Mouse (Mus musculus) lung, postnatal 0 days (tissue): ENCODE measurements at regions not wholly inside any gene's neighbourhood (a gene's known extent, or its start where the extent isn't known, plus 50 kb on each side); places are given as distances from the start of the nearest gene placed in this dataset.

ENCODE experiments used
- ATAC-seq: fragments of 200-750 bp; cut with Nextera tagmentation; 2 replicates; pipeline ENCODE4 v1.8.0; 2017; ENCODE audit warnings: moderate library complexity
- DNase-seq: peaks from one replicate; pipeline ENCODE4 v3.0.0-alpha.2; 2016; ENCODE audit warnings: low spot score
- H3K27ac ChIP-seq: fragments of 300-500 bp; sonication (generic); 2 replicates; pipeline ENCODE4 v1.5.1; 2014; ENCODE audit warnings: antibody characterized with exemption, mild to moderate bottlenecking, low read length, mixed read lengths
- H3K27me3 ChIP-seq: fragments of 300-500 bp; sonication (generic); replicated peaks from 2 replicates; pipeline ENCODE4 v1.6.1; 2014; ENCODE audit warnings: low read length, mixed read lengths; ENCODE audit not compliant: insufficient read depth
- H3K36me3 ChIP-seq: fragments of 300-500 bp; sonication (generic); 2 replicates; pipeline ENCODE4 v1.6.1; 2014; ENCODE audit warnings: low read length, mixed read lengths; ENCODE audit not compliant: insufficient read depth
- H3K4me1 ChIP-seq: fragments of 300-500 bp; sonication (generic); 2 replicates; pipeline ENCODE4 v1.6.1; 2014; ENCODE audit warnings: antibody characterized with exemption, low read depth, low read length, mixed read lengths; ENCODE audit not compliant: insufficient read depth
- H3K4me2 ChIP-seq: fragments of 300-500 bp; sonication (generic); replicated peaks from 2 replicates; pipeline ENCODE4 v1.6.1; 2014; ENCODE audit warnings: low read depth, mild to moderate bottlenecking, low read length, moderate library complexity, mixed read lengths
- H3K4me3 ChIP-seq: fragments of 300-500 bp; sonication (generic); 2 replicates; pipeline ENCODE4 v1.5.1; 2014; ENCODE audit warnings: low read depth, low read length
- H3K9ac ChIP-seq: fragments of 300-500 bp; sonication (generic); replicated peaks from 2 replicates; pipeline ENCODE4 v1.6.1; 2014; ENCODE audit warnings: low read depth, mild to moderate bottlenecking
- H3K9me3 ChIP-seq: fragments of 300-500 bp; sonication (generic); 2 replicates; pipeline ENCODE4 v1.6.1; 2016; ENCODE audit warnings: low read length, mixed read lengths
- CTCF ChIP-seq: IDR thresholded peaks from 2 replicates; pipeline ENCODE4 v1.5.1; 2016; ENCODE audit warnings: antibody characterized with exemption, mild to moderate bottlenecking
- EP300 ChIP-seq: IDR thresholded peaks from 2 replicates; pipeline ENCODE4 v1.6.1; 2016; ENCODE audit warnings: antibody characterized with exemption, mild to moderate bottlenecking, control low read depth
- WGBS: fragments of 180-500 bp; shearing (Covaris S2); extraction: QIAGEN DNeasy Blood & Tissue Kit; methylation state at CpG from one replicate; pipeline ENCODE4 v1.1.7; 2014; 5-methylcytosine and 5-hydroxymethylcytosine counted together

GRCm38 (mm10) chr9:46586818-46587217 is 267.0 kb upstream of the 4931429L15Rik start:
- Histone ChIP-seq H3K9ac (no peak overlapping the region), H3K27ac (no peak overlapping the region), H3K9me3 (no peaks in the 10 kb centered on the region), H3K4me2 (no peak overlapping the region), H3K36me3 (no peaks in the 10 kb centered on the region), H3K4me1 (no peaks in the 10 kb centered on the region), H3K4me3 (no peak overlapping the region), H3K27me3 (no peaks in the 10 kb centered on the region)
- DNase-seq (no peak), ATAC-seq (no peak)
- TF ChIP-seq EP300 (no peak), CTCF (no peak)
- WGBS = 81% methylated on average over 8 of the region's 8 CpGs

DNA sequence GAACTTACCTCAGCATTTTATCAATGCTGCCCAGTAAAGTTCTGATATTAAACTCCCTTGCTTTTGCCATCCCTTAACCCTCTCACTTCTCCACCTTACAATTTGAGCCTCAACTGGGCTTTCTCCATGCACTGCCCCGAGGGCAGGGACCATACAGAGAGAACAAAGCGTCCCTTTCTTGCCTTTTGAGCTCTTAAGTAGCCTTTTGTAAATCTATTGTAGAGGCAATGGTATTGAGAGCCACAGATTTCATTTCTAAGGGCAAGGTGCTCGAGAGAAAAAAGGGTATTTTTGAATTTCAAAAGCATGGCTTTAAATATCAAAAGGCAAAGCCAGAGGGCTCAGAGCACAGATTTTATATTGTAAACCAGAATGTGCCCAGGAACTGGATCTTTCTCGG is 262.1 kb upstream of the 4931429L15Rik start:
- H3K27me3 ChIP-seq = no peaks in the 10 kb centered on the region
- H3K4me1 ChIP-seq = no peaks in the 10 kb centered on the region
- H3K27ac ChIP-seq = no peak overlapping the region
- no peak for DNase-seq
- no peaks in the 10 kb centered on the region; the same call in 1 of the 2 replicates for H3K9me3 ChIP-seq
- no peak overlapping the region for H3K4me2 ChIP-seq
- no peak overlapping the region for H3K9ac ChIP-seq
- H3K36me3 ChIP-seq = no peaks in the 10 kb centered on the region
- H3K4me3 ChIP-seq = no peak overlapping the region
- TF ChIP-seq CTCF = no peak
- TF ChIP-seq EP300 = no peak
- no peak for ATAC-seq
- 20% methylated on average over 4 of the region's 4 CpGs for WGBS

GRCm38 (mm10) chr9:46562301-46562700 is 242.5 kb upstream of the 4931429L15Rik start:
- Histone ChIP-seq H3K9ac (no peak overlapping the region), H3K4me2 (no peak overlapping the region), H3K4me3 (no peak overlapping the region), H3K4me1 (no peaks in the 10 kb centered on the region), H3K27ac (no peak overlapping the region), H3K27me3 (no peaks in the 10 kb centered on the region), H3K36me3 (no peaks in the 10 kb centered on the region), H3K9me3 (no peaks in the 10 kb centered on the region)
- no peak for TF ChIP-seq EP300
- ATAC-seq = no peak
- no peak for DNase-seq
- 81% methylated on average over 4 of the region's 4 CpGs for WGBS

GRCm38 (mm10) chr9:46558481-46558880 is 238.7 kb upstream of the 4931429L15Rik start:
- no peaks in the 10 kb centered on the region for H3K36me3 ChIP-seq
- H3K27ac ChIP-seq = no peak overlapping the region
- H3K9ac ChIP-seq = no peak overlapping the region
- 74% methylated on average over 5 of the region's 5 CpGs for WGBS
- H3K4me3 ChIP-seq = no peak overlapping the region
- DNase-seq (no peak), ATAC-seq (no peak)
- H3K9me3 ChIP-seq = no peaks in the 10 kb centered on the region
- no peak for TF ChIP-seq CTCF
- no peak for TF ChIP-seq EP300
- no peak overlapping the region for H3K4me2 ChIP-seq
- no peaks in the 10 kb centered on the region for H3K4me1 ChIP-seq
- H3K27me3 ChIP-seq = no peaks in the 10 kb centered on the region

GRCm38 (mm10) chr9:46557781-46558180 is 238.0 kb upstream of the 4931429L15Rik start:
- H3K4me2 ChIP-seq = no peak overlapping the region
- H3K9me3 ChIP-seq = no peaks in the 10 kb centered on the region
- DNase-seq = no peak
- H3K27me3 ChIP-seq = no peaks in the 10 kb centered on the region
- no peak overlapping the region for H3K27ac ChIP-seq
- no peaks in the 10 kb centered on the region for H3K4me1 ChIP-seq
- WGBS = 40% methylated on average over 5 of the region's 5 CpGs
- TF ChIP-seq EP300 (no peak), CTCF (no peak)
- H3K9ac ChIP-seq = no peak overlapping the region
- H3K36me3 ChIP-seq = no peaks in the 10 kb centered on the region
- no peak for ATAC-seq
- no peak overlapping the region for H3K4me3 ChIP-seq

- Histone ChIP-seq H3K4me2 (no peak overlapping the region), H3K4me1 (no peaks in the 10 kb centered on the region), H3K9ac (no peak overlapping the region), H3K4me3 (no peak overlapping the region), H3K27me3 (no peaks in the 10 kb centered on the region), H3K27ac (no peak overlapping the region), H3K9me3 (no peaks in the 10 kb centered on the region), H3K36me3 (no peaks in the 10 kb centered on the region)
- DNase-seq (no peak), ATAC-seq (no peak)
- WGBS = 54% methylated on average over 6 of the region's 6 CpGs
- TF ChIP-seq EP300 (no peak), CTCF (no peak)
Observed at GRCm38 (mm10) chr9:46555156-46555555, 235.4 kb upstream of the 4931429L15Rik start.

DNA sequence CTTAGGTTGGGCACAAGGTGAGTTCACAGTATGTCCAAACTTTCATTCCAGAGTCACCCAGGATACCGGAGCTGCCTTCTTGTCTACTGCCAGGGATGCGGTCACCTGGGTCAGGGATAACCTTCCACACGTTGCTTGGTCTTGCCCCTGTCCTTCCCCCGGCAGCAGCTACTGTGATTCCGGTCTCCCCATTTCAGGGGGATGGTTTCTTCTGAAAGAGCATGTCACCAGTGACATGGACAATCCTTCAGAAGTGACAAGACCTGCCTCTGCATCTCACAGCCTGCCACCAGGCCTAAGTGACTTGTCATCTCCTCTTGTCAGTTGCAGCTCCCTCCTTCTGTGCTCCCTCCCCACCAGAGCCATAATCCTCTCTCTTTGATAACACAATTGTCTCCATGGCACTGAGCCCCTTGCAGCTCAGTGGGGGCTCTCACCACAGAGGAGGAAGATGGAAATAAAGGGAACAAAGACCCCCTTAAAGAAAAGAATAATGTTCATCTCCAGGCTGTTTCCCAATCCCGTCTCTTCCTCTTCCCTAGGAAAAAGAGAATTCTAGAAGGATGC is 234.9 kb upstream of the 4931429L15Rik start:
- H3K9me3 ChIP-seq = no peaks in the 10 kb centered on the region
- no peak overlapping the region for H3K27ac ChIP-seq
- no peaks in the 10 kb centered on the region for H3K36me3 ChIP-seq
- DNase-seq = no peak
- 69% methylated on average over 6 of the region's 6 CpGs for WGBS
- H3K4me3 ChIP-seq = no peak overlapping the region
- no peaks in the 10 kb centered on the region for H3K27me3 ChIP-seq
- no peaks in the 10 kb centered on the region for H3K4me1 ChIP-seq
- no peak for TF ChIP-seq EP300
- TF ChIP-seq CTCF = no peak
- no peak overlapping the region for H3K4me2 ChIP-seq
- H3K9ac ChIP-seq = no peak overlapping the region
- ATAC-seq = no peak
